ENCODE assay signal across 11 mouse cellular contexts in the genomic region with DNA sequence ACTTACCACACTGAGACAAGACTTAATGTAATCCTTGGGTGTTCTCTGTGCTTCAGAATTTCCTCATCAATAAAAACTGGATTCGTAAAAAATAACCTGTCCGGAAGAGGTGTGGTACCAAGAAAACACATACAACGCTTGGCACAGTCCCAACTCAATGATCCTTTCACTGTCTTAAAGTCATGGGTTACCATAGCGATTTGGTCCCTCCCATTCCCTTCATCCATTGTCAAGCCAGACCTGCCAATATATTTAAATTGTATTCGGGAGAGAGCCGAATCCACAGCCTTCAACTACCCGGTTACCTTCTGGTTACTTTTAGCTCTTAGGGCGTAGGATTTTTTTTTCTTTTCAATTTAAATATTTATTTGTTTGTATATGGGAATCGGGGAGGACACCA. TPM values are rescaled to one million over a fixed set of nuclear protein-coding genes. Genes with fewer than 3 reads are reported as not detected.
A peak's percentile ranks its signal among the peaks of the same experiment; 100 is the strongest.
DNase-seq lines count a peak whose midpoint lies in the region; ATAC-seq and TF ChIP-seq lines count a peak whose summit lies in the region.
"Had no signal": no experiment of that assay in that cellular context is flagged by ENCODE, and none has a peak within 500 bp of the region (broad histone marks: within the 10 kb centered on the region; RNA-seq: fewer than 3 reads in every experiment).

No protein-coding gene starts in this region.

- no peak overlapping the region for H3K9ac ChIP-seq in heart, embryonic 11.5 days (ENCODE audit: low read depth, low read length)
- no peak overlapping the region for H3K9ac ChIP-seq in lung, embryonic 14.5 days
- H3K9ac ChIP-seq: limb, embryonic 12.5 days had no signal

- WGBS in heart, embryonic 11.5 days (ENCODE audit: insufficient replicate concordance) = 38% methylated on average over 9 of the region's 9 CpGs
- 37% methylated on average over 9 of the region's 9 CpGs for WGBS in lung, embryonic 14.5 days

- TF ChIP-seq CTCF in lung, embryonic 14.5 days (IDR thresholded peaks at IDR 0.05; ENCODE audit: low read depth) = no peak
- TF ChIP-seq CTCF in gastrocnemius, adult 2 months (IDR thresholded peaks at IDR 0.05) = no peak

- no peak overlapping the region for H3K27ac ChIP-seq in heart, embryonic 11.5 days (ENCODE audit: low read depth, low read length)
- H3K27ac ChIP-seq in lung, embryonic 14.5 days (ENCODE audit: low read depth) = no peak overlapping the region
- no peak overlapping the region for H3K27ac ChIP-seq in gastrocnemius, adult 2 months
- H3K27ac ChIP-seq: limb, embryonic 12.5 days; stomach, embryonic 15.5 days had no signal

- H3K4me3 ChIP-seq in heart, embryonic 11.5 days (ENCODE audit: low read depth, low read length) = peak overlapping the region; percentile 79; the same call in 1 of the 2 replicates
- no peak overlapping the region for H3K4me3 ChIP-seq in lung, embryonic 14.5 days (ENCODE audit: low read depth, low read length)
- no peak overlapping the region for H3K4me3 ChIP-seq in gastrocnemius, adult 2 months

- H3K9me3 ChIP-seq in heart, embryonic 11.5 days (replicated peaks; ENCODE audit: control insufficient read depth, low read length) = no peaks in the 10 kb centered on the region
- no peaks in the 10 kb centered on the region for H3K9me3 ChIP-seq in lung, embryonic 14.5 days (ENCODE audit: low read depth, low read length)
- H3K9me3 ChIP-seq: limb, embryonic 12.5 days; stomach, embryonic 15.5 days had no signal

- peak overlapping the region; percentile 95 for H3K4me2 ChIP-seq in heart, embryonic 11.5 days
- peak overlapping the region; percentile 99 for H3K4me2 ChIP-seq in lung, embryonic 14.5 days

- H3K27me3 ChIP-seq in heart, embryonic 11.5 days (ENCODE audit: control insufficient read depth, insufficient read depth, low read length) = peaks cover 8% of the 10 kb centered on the region; the same call in 1 of the 2 replicates
- H3K27me3 ChIP-seq in lung, embryonic 14.5 days (ENCODE audit: insufficient read depth, low read length) = peaks cover 28% of the 10 kb centered on the region

- no peak for DNase-seq in heart, postnatal 10 days
- DNase-seq in lung, embryonic 14.5 days = no peak
- no peak for DNase-seq in lung, postnatal 10 days
- peak; percentile 10 for DNase-seq in embryo, embryonic 9.5 days (ENCODE audit: extremely low spot score)
- DNase-seq in naive thymus-derived CD4-positive, alpha-beta T cell, adult 2 months (ENCODE audit: low read depth) = peak; percentile 6
- DNase-seq in ovary, postnatal 14 days (ENCODE audit: low spot score) = no peak
- no peak for DNase-seq in gastrocnemius, adult 2 months
- DNase-seq: gastrocnemius, postnatal 36 days had no signal

- ATAC-seq in heart, embryonic 11.5 days (replicated peaks; ENCODE audit: insufficient number of reproducible peaks, low FRiP score, low TSS enrichment) = no peak
- no peak for ATAC-seq in lung, embryonic 14.5 days (ENCODE audit: insufficient read depth)

- H3K36me3 ChIP-seq in heart, embryonic 11.5 days (ENCODE audit: control insufficient read depth, insufficient read depth, low read length) = no peaks in the 10 kb centered on the region
- H3K36me3 ChIP-seq in lung, embryonic 14.5 days (ENCODE audit: insufficient read depth) = no peaks in the 10 kb centered on the region
- H3K36me3 ChIP-seq: stomach, embryonic 15.5 days had no signal

- intact Hi-C loops in heart, postnatal 10 days (cut with DNase I) = loop anchor here (5.0 to 10.0 kb wide), 3 partner anchors 49 to 289 kb away; no protein-coding TSS in a partner anchor
- intact Hi-C loops in gastrocnemius, adult 2 months (cut with DNase I) = loop anchor here (10.0 kb wide), 1 partner anchor 439 kb away; no protein-coding TSS in a partner anchor

- peaks cover 4% of the 10 kb centered on the region for H3K4me1 ChIP-seq in heart, embryonic 11.5 days (ENCODE audit: control insufficient read depth, insufficient read depth, low read length)
- peaks cover 4% of the 10 kb centered on the region; the same call in 1 of the 2 replicates for H3K4me1 ChIP-seq in lung, embryonic 14.5 days (ENCODE audit: insufficient read depth)

RNA-seq across cellular contexts. Expression of gene Strip2, which starts 1.0 kb away (rescaled TPM):
- polyA plus RNA-seq in heart, embryonic 11.5 days (2014; fragmentation: Nextera tagmentation; extraction: Ambion mirVana) = 21.5 and 25.7 TPM in 2 replicates
- 10 to 100 TPM; 79.2 to 89.9 TPM for total RNA-seq in heart, postnatal 10 days (2021)
- polyA plus RNA-seq in lung, embryonic 14.5 days (2014; fragmentation: Nextera tagmentation; extraction: Ambion mirVana) = 0.33 and 0.84 TPM in 2 replicates
- total RNA-seq in gastrocnemius, adult 2 months (2021) = under 1 TPM; 0.78 to 0.87 TPM

Comparison
In these comparisons a context has a peak if more than half of its experiments do, and no peak if none do; other contexts are left out.
1. DNase-seq: peak in embryo, embryonic 9.5 days (single experiment) and naive thymus-derived CD4-positive, alpha-beta T cell, adult 2 months (single experiment); none in heart, postnatal 10 days (0 of 2), lung, embryonic 14.5 days (single experiment), lung, postnatal 10 days (single experiment), ovary, postnatal 14 days (single experiment) and gastrocnemius, adult 2 months (single experiment).
2. RNA of gene Strip2, which starts 1.0 kb away (total RNA-seq): 79.2 to 89.9 TPM in heart, postnatal 10 days; 0.78 to 0.87 TPM in gastrocnemius, adult 2 months; every median in the first group is over 10 times any median in the second.